In genomic region chr5:126525863-126526262, GRCm38 (mm10) we compare ENCODE assay signal across 15 mouse cellular contexts.
DNase-seq lines count a peak whose midpoint lies in the region; ATAC-seq lines count a peak whose summit lies in the region.
"Had no signal": no experiment of that assay in that cellular context is flagged by ENCODE, and none has a peak within 500 bp of the region (broad histone marks: within the 10 kb centered on the region; RNA-seq: fewer than 3 reads in every experiment).

No protein-coding gene starts in this region.

- no peak for ATAC-seq in erythroid progenitor cell, adult 5-6 weeks (replicated peaks; ENCODE audit: low FRiP score, poor library complexity, severe bottlenecking)

- peak; percentile 51 to 75 for DNase-seq in frontal cortex, adult 2 months (ENCODE audit: extremely low spot score in 1 of 2, low spot score in 1 of 2)
- peak; percentile 56 for DNase-seq in layer of hippocampus, adult 11-12 months (ENCODE audit: low spot score)
- DNase-seq in left cerebral cortex, adult 18-20 months (ENCODE audit: low spot score in 2 of 2) = peak; percentile 59 to 62
- peak; percentile 15 for DNase-seq in right cerebral cortex, postnatal 14 days
- no peak for DNase-seq in gastrocnemius, postnatal 10 days
- no peak for DNase-seq in heart, postnatal 25 days (ENCODE audit: low spot score)
- DNase-seq: cerebellum, postnatal 14 days; gastrocnemius, adult 2 months; heart, postnatal 14 days; kidney, adult 11 months; kidney, postnatal 36 days; lung, adult 18-20 months; lung, postnatal 36 days; retina, postnatal 1 day had no signal

- intact Hi-C loops in heart, postnatal 25 days (cut with DNase I) = no loop called here

Comparison
In these comparisons a context has a peak if more than half of its experiments do, and no peak if none do; other contexts are left out.
1. DNase-seq: peak in frontal cortex, adult 2 months (2 of 2), layer of hippocampus, adult 11-12 months (single experiment), left cerebral cortex, adult 18-20 months (2 of 2) and right cerebral cortex, postnatal 14 days (single experiment); none in gastrocnemius, postnatal 10 days (single experiment) and heart, postnatal 25 days (single experiment).